Mouse (Mus musculus) heart, adult 2 months (tissue): ENCODE measurements at regions not wholly inside any gene's neighbourhood (a gene's known extent, or its start where the extent isn't known, plus 50 kb on each side); places are given as distances from the start of the nearest gene placed in this dataset.

Experiments
- DNase-seq, 2 experiments: peaks; one replicate each; pipeline ENCODE4 v3.0.0; 2021
- H3K27ac ChIP-seq: fragments of 200-600 bp; 2 replicates; pipeline ENCODE4 v1.8.1; 2022
- H3K27me3 ChIP-seq: fragments of 200-500 bp; 2 replicates; pipeline ENCODE4 v1.6.1; 2012; ENCODE audit warnings: mild to moderate bottlenecking, low read length, inconsistent platforms, mixed read lengths; ENCODE audit not compliant: control insufficient read depth, insufficient read depth
- H3K36me3 ChIP-seq: fragments of 200-500 bp; 2 replicates; pipeline ENCODE4 v1.6.1; 2012; ENCODE audit warnings: low read length, inconsistent platforms; ENCODE audit not compliant: control insufficient read depth, insufficient read depth
- H3K4me1 ChIP-seq: fragments of 200-500 bp; 2 replicates; pipeline ENCODE4 v1.6.1; 2011; ENCODE audit warnings: low read length; ENCODE audit not compliant: control insufficient read depth, insufficient read depth
- H3K4me3 ChIP-seq: fragments of 200-600 bp; 2 replicates; pipeline ENCODE4 v1.8.1; 2022
- H3K79me2 ChIP-seq: fragments of 200-500 bp; replicated peaks from 2 replicates; pipeline ENCODE4 v1.6.1; 2012; ENCODE audit warnings: mild to moderate bottlenecking, inconsistent platforms, low read length, moderate library complexity, mixed read lengths; ENCODE audit not compliant: control insufficient read depth, insufficient read depth
- H3K9ac ChIP-seq: fragments of 200-500 bp; 2 replicates; pipeline ENCODE4 v1.6.1; 2012; ENCODE audit warnings: low read depth, mild to moderate bottlenecking, control low read depth, inconsistent platforms, low read length, mixed read lengths
- CTCF ChIP-seq: fragments of 200-600 bp; IDR thresholded peaks from 2 replicates; pipeline ENCODE4 v1.8.1; 2022; ENCODE audit warnings: antibody characterized with exemption, mild to moderate bottlenecking, moderate library complexity
- EP300 ChIP-seq: fragments of 200-500 bp; IDR thresholded peaks from 2 replicates; pipeline ENCODE4 v1.6.1; 2011; ENCODE audit warnings: low read depth, low read length, control low read depth; ENCODE audit not compliant: insufficient read depth
- POLR2A ChIP-seq: fragments of 200-500 bp; IDR thresholded peaks from 2 replicates; pipeline ENCODE4 v1.6.1; 2011; ENCODE audit warnings: mild to moderate bottlenecking, low read depth, low read length, control low read depth; ENCODE audit not compliant: insufficient read depth
- WGBS: fragments of 180-500 bp; shearing (Covaris S2); methylation state at CpG from one replicate; pipeline ENCODE4 v1.1.7; 2018; 5-methylcytosine and 5-hydroxymethylcytosine counted together
- intact Hi-C: fragments of 180-260 bp; cut with DNase I; formaldehyde crosslinking; loops from one replicate; pipeline ENCODE4 v1.15.1; 2025

DNA sequence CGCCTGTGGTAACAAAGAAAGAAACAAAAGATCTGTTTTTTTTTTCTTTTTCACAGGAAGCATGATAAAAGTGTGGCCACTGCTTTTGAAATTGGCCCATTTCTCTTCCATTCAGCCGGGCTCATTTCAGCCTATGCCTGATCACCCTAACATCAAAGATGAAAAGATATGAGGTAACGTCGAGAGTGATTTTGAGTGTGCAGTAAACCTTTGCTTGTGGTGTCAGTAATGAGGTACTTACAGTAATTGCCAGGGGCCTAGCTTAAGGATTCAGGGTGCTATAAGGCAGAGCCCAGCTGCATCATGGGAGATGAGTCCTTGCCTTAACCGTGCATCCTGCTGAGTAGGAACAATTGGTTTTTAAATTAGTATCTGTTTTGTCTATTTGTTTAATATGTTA lies 354.2 kb downstream of the Ice1 start:
- no peaks in the 10 kb centered on the region for H3K36me3 ChIP-seq
- H3K9ac ChIP-seq: no peak overlapping the region
- H3K27me3 ChIP-seq: no peaks in the 10 kb centered on the region
- H3K27ac ChIP-seq: no peak overlapping the region
- no peak for DNase-seq
- TF ChIP-seq POLR2A: no peak
- no peak for TF ChIP-seq EP300
- no peak for TF ChIP-seq CTCF
- WGBS: 40% methylated on average over 5 of the region's 5 CpGs
- no peak overlapping the region for H3K4me3 ChIP-seq
- no peaks in the 10 kb centered on the region for H3K79me2 ChIP-seq
- intact Hi-C loops: no loop called here
- H3K4me1 ChIP-seq: no peaks in the 10 kb centered on the region

DNA sequence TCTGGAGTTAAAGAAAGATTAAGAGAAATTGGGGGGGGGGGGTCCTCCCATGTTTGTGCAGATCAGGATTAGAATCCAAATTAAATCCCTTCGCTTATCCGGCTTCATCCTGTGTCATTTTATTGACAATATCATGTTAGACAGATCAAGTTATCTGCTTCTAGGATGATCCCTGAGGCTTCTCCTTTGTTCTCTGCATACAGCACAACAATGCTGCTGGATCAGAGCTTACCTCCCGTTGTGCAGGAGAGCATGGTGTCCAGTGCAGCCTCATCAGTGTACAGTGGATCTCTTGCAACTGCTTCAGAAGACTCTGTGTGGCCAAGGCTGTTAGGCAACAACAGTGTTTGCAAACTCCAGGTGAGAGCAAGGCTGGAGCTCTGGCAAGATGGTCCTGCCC lies 344.7 kb downstream of the Ice1 start:
- H3K27ac ChIP-seq: no peak overlapping the region
- no peaks in the 10 kb centered on the region for H3K79me2 ChIP-seq
- TF ChIP-seq POLR2A (no peak), EP300 (no peak), CTCF (no peak)
- H3K36me3 ChIP-seq: no peaks in the 10 kb centered on the region
- 74% methylated on average over 3 of the region's 3 CpGs for WGBS
- no peaks in the 10 kb centered on the region for H3K27me3 ChIP-seq
- H3K4me1 ChIP-seq: no peaks in the 10 kb centered on the region
- no peak overlapping the region for H3K9ac ChIP-seq
- no peak for DNase-seq
- intact Hi-C loops: no loop called here
- H3K4me3 ChIP-seq: no peak overlapping the region

DNA sequence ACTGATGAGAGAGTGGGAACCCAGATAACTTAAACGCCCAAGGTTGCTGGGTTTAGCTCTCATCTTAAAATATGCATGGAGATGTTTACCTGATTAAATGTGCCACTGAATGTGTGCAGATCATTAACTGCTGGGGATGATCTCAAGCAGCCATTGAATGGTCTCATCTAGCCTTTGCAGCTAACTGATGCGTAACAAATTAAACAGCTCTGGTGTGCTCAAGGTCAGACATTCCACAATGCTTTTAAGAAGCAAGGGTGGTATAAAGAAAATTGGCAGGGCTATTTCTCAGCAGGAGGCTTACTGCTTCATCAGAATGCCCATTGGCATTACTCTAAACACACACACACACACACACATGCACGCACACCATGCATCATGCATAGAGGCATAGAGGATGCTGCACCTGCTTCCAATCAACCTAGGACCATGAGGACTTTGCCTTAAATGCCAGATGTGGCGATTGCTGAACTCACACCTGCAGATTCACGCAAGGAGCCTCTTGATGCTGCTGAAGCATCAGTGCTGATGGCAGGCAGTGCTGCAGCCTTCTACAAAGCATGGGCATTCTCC lies 333.4 kb downstream of the Ice1 start:
- Histone ChIP-seq H3K79me2 (no peaks in the 10 kb centered on the region), H3K4me3 (no peak overlapping the region), H3K36me3 (no peaks in the 10 kb centered on the region), H3K27me3 (no peaks in the 10 kb centered on the region), H3K9ac (no peak overlapping the region), H3K4me1 (no peaks in the 10 kb centered on the region), H3K27ac (no peak overlapping the region)
- intact Hi-C loops: no loop called here
- WGBS: 69% methylated on average over 5 of the region's 5 CpGs
- TF ChIP-seq POLR2A: no peak
- TF ChIP-seq EP300: no peak
- no peak for TF ChIP-seq CTCF
- no peak for DNase-seq

DNA sequence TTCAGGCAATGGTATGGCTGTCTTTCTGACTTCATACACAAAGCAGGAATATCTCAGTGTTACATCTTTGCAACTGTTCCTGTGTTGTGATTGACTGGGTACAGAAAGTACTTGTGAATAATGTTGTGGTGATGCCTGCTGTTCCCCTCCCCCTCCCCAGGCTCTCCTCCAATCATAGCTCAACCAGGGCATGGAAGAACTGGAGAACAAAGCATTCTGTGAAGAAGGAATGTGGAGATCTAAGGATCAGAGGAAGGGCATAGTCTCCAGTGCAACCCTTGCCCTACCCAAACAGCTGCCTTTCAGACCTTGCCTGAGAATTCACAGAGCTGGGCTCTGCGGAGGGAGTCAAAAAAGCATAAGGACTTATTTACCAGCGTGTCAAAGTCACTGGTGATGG lies 326.9 kb downstream of the Ice1 start:
- Histone ChIP-seq H3K36me3 (no peaks in the 10 kb centered on the region), H3K4me1 (no peaks in the 10 kb centered on the region), H3K27ac (no peak overlapping the region), H3K79me2 (no peaks in the 10 kb centered on the region), H3K4me3 (no peak overlapping the region), H3K27me3 (no peaks in the 10 kb centered on the region), H3K9ac (no peak overlapping the region)
- WGBS: 71% methylated on average over 2 of the region's 2 CpGs
- TF ChIP-seq CTCF (no peak), EP300 (no peak), POLR2A (no peak)
- intact Hi-C loops: no loop called here
- no peak for DNase-seq

DNA sequence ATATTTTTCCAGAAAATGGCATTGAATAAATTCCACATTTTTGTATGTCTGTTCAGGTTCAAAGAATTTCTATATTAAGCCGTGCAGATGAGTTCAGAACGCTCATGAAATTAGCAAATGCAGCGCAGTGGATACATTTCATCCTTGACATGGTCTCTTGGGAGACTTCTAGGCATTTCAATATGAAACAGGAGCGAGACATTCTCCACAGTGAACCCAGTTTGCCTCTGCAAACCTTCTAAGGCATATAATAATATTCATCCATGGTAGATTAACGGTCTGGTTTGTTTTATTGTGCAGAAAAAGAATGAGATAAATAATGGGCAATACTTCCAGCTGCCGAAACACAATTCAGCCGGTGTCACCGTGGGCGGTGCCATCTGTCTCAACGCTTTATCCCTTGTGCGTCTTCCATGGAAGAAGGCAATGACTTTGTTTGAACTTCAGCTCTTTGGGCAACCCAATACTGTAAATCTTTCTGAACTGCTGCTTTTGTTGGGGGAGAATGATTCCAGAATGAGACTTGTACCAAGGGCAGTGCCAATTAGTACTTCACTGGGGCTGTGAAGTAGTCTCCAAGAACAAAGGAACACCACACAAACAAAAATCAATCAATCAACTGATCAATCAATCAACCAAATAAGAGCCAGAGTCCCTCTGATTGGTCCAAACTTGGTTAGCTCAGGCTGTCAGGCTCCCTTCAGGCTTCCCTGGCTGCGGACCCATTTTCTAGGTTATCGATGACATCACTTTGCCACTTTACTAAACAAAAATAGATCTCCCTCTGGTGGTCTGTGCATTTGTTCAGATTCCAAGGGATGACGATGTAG lies 326.0 kb downstream of the Ice1 start:
- no peaks in the 10 kb centered on the region for H3K27me3 ChIP-seq

DNA sequence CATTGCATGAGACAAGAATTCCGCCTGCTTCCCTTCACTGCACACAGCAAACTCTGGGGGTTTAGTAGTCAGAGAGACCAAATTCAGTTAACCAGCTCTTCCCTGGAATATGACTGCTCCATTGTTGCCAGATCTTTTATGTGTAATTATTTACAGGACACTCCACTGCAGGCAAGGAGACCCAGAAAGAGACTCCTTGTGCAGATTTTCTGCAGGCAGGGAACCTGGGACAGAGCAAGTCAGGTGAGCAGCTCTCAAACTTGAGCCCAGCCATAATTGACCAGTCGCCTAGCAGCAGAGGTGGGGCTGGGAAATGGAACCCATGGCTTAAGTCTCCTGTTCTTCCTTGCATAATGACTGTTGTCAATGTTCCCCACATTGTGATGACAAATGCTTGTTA lies 324.2 kb downstream of the Ice1 start:
- no peak overlapping the region for H3K9ac ChIP-seq
- no peaks in the 10 kb centered on the region for H3K27me3 ChIP-seq
- intact Hi-C loops: no loop called here
- H3K4me1 ChIP-seq: no peaks in the 10 kb centered on the region
- DNase-seq: no peak
- no peak overlapping the region for H3K27ac ChIP-seq
- TF ChIP-seq POLR2A: no peak
- TF ChIP-seq CTCF: no peak
- TF ChIP-seq EP300: no peak
- no peaks in the 10 kb centered on the region for H3K79me2 ChIP-seq
- WGBS: 48% methylated on average over 2 of the region's 2 CpGs
- H3K4me3 ChIP-seq: no peak overlapping the region
- no peaks in the 10 kb centered on the region for H3K36me3 ChIP-seq

More for the DNA sequence above, 326.0 kb downstream of the Ice1 start:
- no peak overlapping the region for H3K9ac ChIP-seq
- 84% methylated on average over 14 of the region's 14 CpGs for WGBS
- H3K4me3 ChIP-seq: no peak overlapping the region
- H3K4me1 ChIP-seq: no peaks in the 10 kb centered on the region
- H3K79me2 ChIP-seq: no peaks in the 10 kb centered on the region
- intact Hi-C loops: no loop called here
- H3K27ac ChIP-seq: no peak overlapping the region
- no peak for TF ChIP-seq POLR2A
- TF ChIP-seq CTCF: no peak
- no peak for TF ChIP-seq EP300
- H3K36me3 ChIP-seq: no peaks in the 10 kb centered on the region
- no peak for DNase-seq
